Mouse (Mus musculus): ENCODE measurements around the gene Mpzl2. TPM values are rescaled to one million over a fixed set of nuclear protein-coding genes. Genes with fewer than 3 reads are reported as not detected.

The Mpzl2 gene
- total RNA-seq, 1 experiment from 2014 or later = 3.3 TPM

DNA sequence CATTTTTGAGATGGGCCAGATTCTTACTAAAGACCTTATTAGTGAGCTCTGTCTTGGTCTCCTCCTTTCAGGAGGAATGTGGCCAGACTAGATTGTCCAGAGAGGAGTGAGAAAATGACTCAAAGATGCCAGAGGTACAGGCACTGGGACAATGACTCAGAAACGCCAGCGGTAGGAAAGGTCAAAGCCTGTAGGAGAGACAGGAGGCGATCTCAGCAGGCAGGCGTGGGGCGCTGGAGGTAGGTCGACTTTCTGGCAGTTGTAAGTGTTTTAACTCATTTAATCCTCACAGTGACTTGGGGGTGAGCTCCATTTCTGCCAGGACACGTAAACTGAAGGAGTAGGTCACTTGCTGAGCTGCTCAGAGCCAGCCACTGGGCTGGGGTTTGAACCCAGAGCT is 20.6 kb downstream of the Mpzl2 start:
- ATAC-seq (replicated peaks in 1 of 2; ENCODE audit: insufficient read depth in 1 of 2, low FRiP score in 2 of 2, low TSS enrichment in 1 of 2, low read depth in 1 of 2, poor library complexity in 2 of 2, severe bottlenecking in 2 of 2) = no peak

DNA sequence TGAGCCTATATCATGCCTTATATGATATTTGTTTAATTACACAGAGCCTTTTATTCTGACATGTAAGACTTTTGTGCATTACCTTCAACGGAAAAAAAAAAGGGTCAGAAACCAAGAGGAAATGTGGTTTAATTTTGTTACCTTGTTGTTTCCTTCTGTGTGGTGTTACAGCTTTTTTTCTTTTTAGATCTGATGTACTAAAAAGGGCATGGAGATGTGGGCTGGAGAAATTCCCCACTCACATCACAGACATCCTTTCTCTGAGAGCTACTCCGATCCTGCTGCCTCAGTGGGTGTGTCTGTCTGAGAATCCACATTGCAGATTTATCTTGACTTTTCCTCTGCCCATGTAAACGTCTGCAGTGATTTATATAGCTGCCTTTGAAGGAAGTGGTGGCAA is 23.1 kb downstream of the Mpzl2 start:
- 0 out of 4 replicates have a peak, but pooled peaks have one; percentile 17 to 21 for ATAC-seq (replicated peaks in 1 of 2; ENCODE audit: insufficient read depth in 1 of 2, low FRiP score in 2 of 2, low TSS enrichment in 1 of 2, low read depth in 1 of 2, poor library complexity in 2 of 2, severe bottlenecking in 2 of 2)

DNA sequence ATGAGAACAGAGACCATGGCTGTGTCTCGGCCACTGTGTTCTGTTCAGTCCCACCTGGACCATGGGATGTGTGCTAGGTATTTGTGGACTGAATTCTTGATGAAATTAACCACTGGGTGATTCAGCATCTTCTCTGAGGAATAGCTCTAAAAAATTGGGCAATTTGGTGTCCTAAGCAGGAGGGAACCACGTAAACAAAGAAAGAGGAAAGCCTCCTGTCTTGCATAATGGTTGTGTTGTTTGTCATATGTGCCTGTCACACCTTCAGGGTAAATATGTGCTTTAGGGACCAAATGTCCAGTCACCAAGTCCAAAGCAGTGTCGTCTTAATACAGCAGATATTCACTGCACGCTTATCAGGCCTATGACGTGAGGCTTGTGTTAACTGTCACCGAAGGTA is 24.8 kb downstream of the Mpzl2 start:
- peak in 1 of 2 experiments; percentile 69; a peak in 1 of 4 replicates for ATAC-seq (replicated peaks in 1 of 2; ENCODE audit: insufficient read depth in 1 of 2, low FRiP score in 2 of 2, low TSS enrichment in 1 of 2, low read depth in 1 of 2, poor library complexity in 2 of 2, severe bottlenecking in 2 of 2)

GRCm38 (mm10) chr9:45066735-45067134 is 27.1 kb downstream of the Mpzl2 start:
- ATAC-seq (replicated peaks in 1 of 2; ENCODE audit: insufficient read depth in 1 of 2, low FRiP score in 2 of 2, low TSS enrichment in 1 of 2, low read depth in 1 of 2, poor library complexity in 2 of 2, severe bottlenecking in 2 of 2) = no peak

DNA sequence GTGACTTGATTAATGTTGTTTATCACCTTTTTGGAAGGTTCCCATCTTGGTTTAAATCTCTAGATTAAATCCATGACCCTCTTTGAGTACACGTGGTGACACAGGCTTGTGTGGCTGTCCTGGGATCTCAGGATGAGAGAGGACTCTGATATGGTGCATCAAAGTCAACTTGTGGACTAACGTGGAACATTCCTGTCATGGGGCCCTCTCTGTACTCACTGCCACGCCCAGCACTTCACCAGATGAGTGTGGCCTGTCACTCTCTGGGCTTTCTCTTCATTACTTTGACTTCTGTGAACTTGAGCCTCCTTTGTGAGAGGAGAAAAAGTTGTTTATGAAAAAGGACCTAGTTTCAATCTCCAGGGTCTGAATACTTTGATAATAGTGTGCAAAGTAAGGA is 32.2 kb downstream of the Mpzl2 start:
- ATAC-seq (replicated peaks in 1 of 2; ENCODE audit: insufficient read depth in 1 of 2, low FRiP score in 2 of 2, low TSS enrichment in 1 of 2, low read depth in 1 of 2, poor library complexity in 2 of 2, severe bottlenecking in 2 of 2) = no peak

DNA sequence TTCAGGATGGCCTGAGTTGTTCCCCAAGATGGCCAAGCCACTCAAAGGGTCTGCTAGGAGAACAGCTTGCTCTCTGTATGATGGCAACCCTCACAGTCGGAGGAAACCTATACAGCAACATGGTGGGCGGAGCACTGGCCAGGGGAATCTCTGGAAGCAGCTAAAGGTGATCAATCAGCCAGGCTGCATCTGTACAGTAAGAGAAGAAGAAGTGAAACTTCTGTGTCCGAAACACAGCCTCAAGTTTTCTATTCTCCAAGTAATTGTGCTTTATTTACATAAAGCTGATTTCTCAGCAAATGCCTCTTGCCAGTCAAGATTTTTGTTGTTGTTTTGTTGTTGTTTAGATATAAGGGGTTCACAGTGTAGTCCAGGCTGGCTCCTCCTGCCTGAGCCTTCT is 38.3 kb downstream of the Mpzl2 start:
- ATAC-seq (replicated peaks in 1 of 2; ENCODE audit: insufficient read depth in 1 of 2, low FRiP score in 2 of 2, low TSS enrichment in 1 of 2, low read depth in 1 of 2, poor library complexity in 2 of 2, severe bottlenecking in 2 of 2) = no peak

DNA sequence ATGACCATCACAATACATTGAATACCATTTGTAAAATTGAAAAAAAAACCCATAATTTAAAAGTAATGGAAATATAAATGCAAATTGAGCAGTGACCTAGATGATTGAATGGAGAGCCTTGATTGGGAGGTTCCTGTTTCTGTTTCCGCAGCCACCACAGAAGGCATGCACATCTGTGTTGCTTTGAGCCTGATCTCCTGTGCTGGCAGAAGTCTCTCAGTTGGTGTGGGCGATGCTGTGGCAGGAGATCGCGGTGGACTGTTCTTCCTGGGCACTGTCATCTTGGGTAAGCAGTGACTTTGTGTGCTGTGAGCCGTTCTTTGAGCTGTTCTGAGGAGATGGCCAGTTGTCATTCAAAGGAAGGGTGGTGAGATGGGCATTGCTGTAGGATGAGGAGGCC is 39.4 kb downstream of the Mpzl2 start, which contains the start of gene Jaml:
Gene Jaml, plus strand, starts transcription at position 173 of the 400 bp plus-strand sequence.
- ATAC-seq (replicated peaks in 1 of 2; ENCODE audit: insufficient read depth in 1 of 2, low FRiP score in 2 of 2, low TSS enrichment in 1 of 2, low read depth in 1 of 2, poor library complexity in 2 of 2, severe bottlenecking in 2 of 2) = peak; percentile 90 to 93

GRCm38 (mm10) chr9:45083132-45083531 is 43.5 kb downstream of the Mpzl2 start:
- ATAC-seq (replicated peaks in 1 of 2; ENCODE audit: insufficient read depth in 1 of 2, low FRiP score in 2 of 2, low TSS enrichment in 1 of 2, low read depth in 1 of 2, poor library complexity in 2 of 2, severe bottlenecking in 2 of 2) = no peak

- peak; percentile 27 to 53; a peak in 1 of 4 replicates for ATAC-seq (replicated peaks in 1 of 2; ENCODE audit: insufficient read depth in 1 of 2, low FRiP score in 2 of 2, low TSS enrichment in 1 of 2, low read depth in 1 of 2, poor library complexity in 2 of 2, severe bottlenecking in 2 of 2)
Observed at GRCm38 (mm10) chr9:45084556-45084955, 45.0 kb downstream of the Mpzl2 start.

DNA sequence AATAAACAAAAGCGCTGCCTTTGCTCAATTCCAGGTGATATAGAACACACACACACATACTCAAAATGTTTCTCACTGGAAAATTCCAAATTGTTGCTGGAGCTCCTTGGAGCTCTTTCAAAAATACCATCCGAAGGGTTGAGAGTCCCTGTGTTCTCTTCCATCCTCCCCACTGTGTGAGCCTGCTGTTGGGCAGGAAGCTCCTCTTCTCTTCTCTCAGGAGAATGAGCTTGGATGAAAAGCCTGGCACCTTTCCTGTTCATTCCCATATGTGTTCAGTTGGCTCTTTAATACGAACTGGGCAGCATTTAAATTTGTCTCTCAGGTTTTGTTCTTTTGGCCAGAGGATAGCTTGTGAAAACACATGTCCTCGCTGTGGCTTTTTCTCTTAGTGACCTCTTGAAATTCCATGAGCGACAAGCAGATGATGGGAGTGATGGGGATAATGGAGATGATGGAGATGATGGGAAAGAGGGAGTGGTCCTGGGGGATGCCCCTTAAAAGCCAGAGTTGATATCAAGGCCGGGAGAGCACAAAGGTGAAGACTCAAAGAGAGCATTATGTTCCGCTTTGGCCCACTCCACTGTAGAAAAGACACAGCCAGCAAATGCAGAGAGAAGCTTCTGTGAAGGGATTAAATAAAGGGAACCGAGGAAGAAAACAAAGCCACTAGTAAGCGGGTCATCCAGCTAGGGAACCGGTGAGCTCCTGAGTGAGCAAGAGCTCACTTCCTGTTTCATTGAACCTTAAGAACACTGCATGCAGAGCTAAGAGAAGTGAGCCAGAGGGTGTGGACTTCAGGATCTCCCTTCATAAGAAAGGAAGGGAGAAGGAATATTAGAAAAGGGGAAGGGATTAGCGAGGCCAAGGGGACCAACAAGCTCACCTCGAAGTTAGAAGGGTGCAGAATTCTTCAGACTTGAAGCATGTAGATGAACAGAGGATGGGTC is 46.4 kb downstream of the Mpzl2 start:
- peak; percentile 29 to 56; a peak in 1 of 4 replicates for ATAC-seq (replicated peaks in 1 of 2; ENCODE audit: insufficient read depth in 1 of 2, low FRiP score in 2 of 2, low TSS enrichment in 1 of 2, low read depth in 1 of 2, poor library complexity in 2 of 2, severe bottlenecking in 2 of 2)

GRCm38 (mm10) chr9:45088040-45088439 is 48.4 kb downstream of the Mpzl2 start:
- no peak for ATAC-seq (replicated peaks in 1 of 2; ENCODE audit: insufficient read depth in 1 of 2, low FRiP score in 2 of 2, low TSS enrichment in 1 of 2, low read depth in 1 of 2, poor library complexity in 2 of 2, severe bottlenecking in 2 of 2)

DNA sequence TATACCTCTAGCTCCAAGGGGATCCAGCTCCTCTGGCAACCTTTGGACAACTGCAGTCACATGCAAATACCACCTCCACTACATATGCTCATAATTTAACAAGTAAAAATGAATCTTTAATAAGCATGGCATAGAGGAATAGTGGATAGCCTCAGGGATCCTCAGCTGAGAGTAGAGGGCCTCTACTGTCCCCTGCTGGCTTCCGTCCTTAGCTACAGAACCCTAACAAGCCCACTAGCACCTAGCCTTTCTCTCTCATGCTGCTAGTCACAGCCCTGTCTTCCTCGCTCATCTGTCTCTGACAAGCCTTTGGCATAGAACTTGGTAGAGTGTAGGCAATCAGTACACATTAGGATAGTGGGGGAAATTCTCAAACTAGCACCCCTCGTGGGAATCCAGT is 51.2 kb downstream of the Mpzl2 start:
- no peak for ATAC-seq (replicated peaks in 1 of 2; ENCODE audit: insufficient read depth in 1 of 2, low FRiP score in 2 of 2, low TSS enrichment in 1 of 2, low read depth in 1 of 2, poor library complexity in 2 of 2, severe bottlenecking in 2 of 2)

GRCm38 (mm10) chr9:45092641-45093040 is 53.0 kb downstream of the Mpzl2 start:
- ATAC-seq (replicated peaks in 1 of 2; ENCODE audit: insufficient read depth in 1 of 2, low FRiP score in 2 of 2, low TSS enrichment in 1 of 2, low read depth in 1 of 2, poor library complexity in 2 of 2, severe bottlenecking in 2 of 2) = no peak

GRCm38 (mm10) chr9:45095149-45095937 is 55.7 kb downstream of the Mpzl2 start:
- ATAC-seq (replicated peaks in 1 of 2; ENCODE audit: insufficient read depth in 1 of 2, low FRiP score in 2 of 2, low TSS enrichment in 1 of 2, low read depth in 1 of 2, poor library complexity in 2 of 2, severe bottlenecking in 2 of 2) = peak in 1 of 2 experiments; percentile 38; a peak in 1 of 4 replicates

DNA sequence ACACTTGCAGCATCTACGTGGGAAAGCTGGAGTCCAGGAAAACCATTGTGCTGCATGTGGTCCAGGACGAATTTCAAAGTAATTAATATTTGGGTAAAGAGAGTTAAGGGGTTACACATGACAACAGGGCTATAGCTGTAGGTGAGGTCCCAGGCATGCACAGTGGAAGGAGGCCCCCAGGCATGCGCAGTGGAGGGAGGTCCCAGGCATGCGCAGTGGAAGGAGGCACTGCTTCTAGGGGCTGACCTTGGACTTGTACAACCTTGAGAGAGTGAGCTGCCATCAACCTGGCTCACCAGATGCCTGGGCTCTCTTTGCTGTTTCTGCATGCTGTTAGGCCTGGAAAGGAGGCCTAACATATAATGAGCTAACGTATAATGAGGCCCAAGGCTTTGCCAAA is 58.3 kb downstream of the Mpzl2 start:
- no peak for ATAC-seq (replicated peaks in 1 of 2; ENCODE audit: insufficient read depth in 1 of 2, low FRiP score in 2 of 2, low TSS enrichment in 1 of 2, low read depth in 1 of 2, poor library complexity in 2 of 2, severe bottlenecking in 2 of 2)

DNA sequence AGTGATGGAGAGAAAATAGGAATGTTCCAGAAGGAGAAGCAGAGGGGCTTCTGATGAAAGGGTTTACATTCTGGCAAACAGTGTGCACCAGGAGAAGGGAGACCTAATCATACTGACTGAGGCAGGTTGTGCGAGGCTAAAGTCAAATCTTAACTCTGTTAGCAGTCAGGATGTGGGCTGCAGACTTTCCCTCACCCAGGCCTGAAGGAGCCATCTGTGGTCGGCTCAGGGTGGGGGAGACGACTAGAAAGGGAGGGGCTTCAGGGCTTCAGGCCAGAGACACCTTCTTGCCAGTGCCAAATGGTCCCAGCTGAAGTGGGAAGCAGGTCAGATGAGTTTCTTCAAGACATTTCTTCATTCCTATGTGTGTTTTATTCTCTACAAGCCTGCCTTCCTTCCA is 58.8 kb downstream of the Mpzl2 start:
- peak; percentile 83 to 90 for ATAC-seq (replicated peaks in 1 of 2; ENCODE audit: insufficient read depth in 1 of 2, low FRiP score in 2 of 2, low TSS enrichment in 1 of 2, low read depth in 1 of 2, poor library complexity in 2 of 2, severe bottlenecking in 2 of 2)

DNA sequence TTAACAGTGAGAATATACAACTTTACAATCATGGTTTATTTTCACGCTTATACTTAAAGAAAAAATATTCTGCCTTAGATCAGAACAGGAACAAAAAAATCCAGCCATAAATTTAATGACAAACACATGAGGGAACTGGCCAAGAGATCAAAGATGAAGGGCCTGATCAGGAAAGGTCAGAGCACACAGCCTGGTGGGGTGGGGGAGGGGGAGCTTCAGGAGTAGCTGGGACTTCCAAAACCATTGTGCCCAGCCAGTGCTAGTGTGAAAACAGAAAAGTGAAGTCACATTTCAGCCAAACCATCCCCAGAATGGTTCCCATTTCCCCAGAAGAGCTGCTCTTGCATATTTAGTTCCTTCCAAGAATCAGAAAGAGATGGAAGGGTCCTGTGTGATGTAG is 62.9 kb downstream of the Mpzl2 start:
- ATAC-seq (replicated peaks in 1 of 2; ENCODE audit: insufficient read depth in 1 of 2, low FRiP score in 2 of 2, low TSS enrichment in 1 of 2, low read depth in 1 of 2, poor library complexity in 2 of 2, severe bottlenecking in 2 of 2) = no peak
